Mouse (Mus musculus): Measurements from ENCODE around the gene Ttll3. TPM values are rescaled to one million over a fixed set of nuclear protein-coding genes. Genes with fewer than 3 reads are reported as not detected.

Gene Ttll3
- polyA plus RNA-seq, 1 experiment, result 21.2 TPM

GRCm38 (mm10) chr6:113396270-113397030 lies 7.4 kb downstream of the Ttll3 start:
- Histone ChIP-seq H3K27me3 (ENCODE audit: control insufficient read depth, insufficient read depth, low read length) (no peaks in the 10 kb centered on the region), H3K27ac (ENCODE audit: insufficient read depth, low read length) (no peak overlapping the region), H3K4me1 (ENCODE audit: control insufficient read depth, insufficient read depth, insufficient read length) (peaks cover 7% of the 10 kb centered on the region), H3K4me3 (ENCODE audit: extremely low read depth, insufficient read depth, insufficient read length) (no peak overlapping the region), H3K36me3 (ENCODE audit: control insufficient read depth, insufficient read depth, low read length) (peaks cover 20% of the 10 kb centered on the region)
- TF ChIP-seq CTCF (IDR thresholded peaks at IDR 0.05; ENCODE audit: extremely low read depth, insufficient read depth, insufficient read length, insufficient replicate concordance) (no peak), POLR2A (IDR thresholded peaks at IDR 0.05; ENCODE audit: low read depth, low read length) (no peak)
- DNase-seq (ENCODE audit: low read depth in 1 of 2, low spot score in 2 of 2), result no peak
- 91% methylated on average over 10 of the region's 10 CpGs for WGBS

DNA sequence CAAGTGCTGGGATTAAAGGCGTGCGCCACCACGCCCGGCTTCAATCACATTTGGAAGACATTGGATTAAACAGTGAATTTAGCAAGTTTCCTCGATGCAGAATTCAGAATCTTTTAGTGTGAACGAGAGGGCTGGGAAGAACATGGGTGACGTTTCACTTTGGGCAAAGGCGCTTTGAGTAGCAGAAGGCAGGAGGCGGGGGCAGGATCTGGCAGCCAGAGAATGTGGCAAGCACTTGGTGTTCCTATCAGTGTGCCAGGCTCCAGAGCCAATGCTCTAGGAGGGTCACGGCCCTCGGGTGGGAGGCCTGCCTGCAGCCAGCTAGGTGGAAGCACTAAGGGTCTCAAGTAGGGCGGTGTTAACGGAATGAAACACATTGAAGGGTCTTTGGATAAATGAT lies 13.0 kb downstream of the Ttll3 start:
- DNase-seq (ENCODE audit: low read depth in 1 of 2, low spot score in 2 of 2), result no peak
- 94% methylated on average over 13 of the region's 13 CpGs for WGBS
- no peaks in the 10 kb centered on the region for H3K27me3 ChIP-seq (ENCODE audit: control insufficient read depth, insufficient read depth, low read length)
- no peak overlapping the region for H3K27ac ChIP-seq (ENCODE audit: insufficient read depth, low read length)
- no peaks in the 10 kb centered on the region for H3K4me1 ChIP-seq (ENCODE audit: control insufficient read depth, insufficient read depth, insufficient read length)
- no peak overlapping the region for H3K4me3 ChIP-seq (ENCODE audit: extremely low read depth, insufficient read depth, insufficient read length)
- TF ChIP-seq POLR2A (IDR thresholded peaks at IDR 0.05; ENCODE audit: low read depth, low read length) (no peak), CTCF (IDR thresholded peaks at IDR 0.05; ENCODE audit: extremely low read depth, insufficient read depth, insufficient read length, insufficient replicate concordance) (no peak)
- peaks cover 18% of the 10 kb centered on the region for H3K36me3 ChIP-seq (ENCODE audit: control insufficient read depth, insufficient read depth, low read length)

- H3K4me3 ChIP-seq (ENCODE audit: extremely low read depth, insufficient read depth, insufficient read length), result no peak overlapping the region
- H3K27me3 ChIP-seq (ENCODE audit: control insufficient read depth, insufficient read depth, low read length), result no peaks in the 10 kb centered on the region
- no peak for DNase-seq (ENCODE audit: low read depth in 1 of 2, low spot score in 2 of 2)
- H3K27ac ChIP-seq (ENCODE audit: insufficient read depth, low read length), result no peak overlapping the region
- WGBS, result 89% methylated on average over 12 of the region's 12 CpGs
- H3K4me1 ChIP-seq (ENCODE audit: control insufficient read depth, insufficient read depth, insufficient read length), result no peaks in the 10 kb centered on the region
- peaks cover 18% of the 10 kb centered on the region for H3K36me3 ChIP-seq (ENCODE audit: control insufficient read depth, insufficient read depth, low read length)
- TF ChIP-seq CTCF (IDR thresholded peaks at IDR 0.05; ENCODE audit: extremely low read depth, insufficient read depth, insufficient read length, insufficient replicate concordance) (no peak), POLR2A (IDR thresholded peaks at IDR 0.05; ENCODE audit: low read depth, low read length) (no peak)
Measured at GRCm38 (mm10) chr6:113404649-113405448, 15.8 kb downstream of the Ttll3 start.

GRCm38 (mm10) chr6:113405483-113405882 lies 16.4 kb downstream of the Ttll3 start:
- Histone ChIP-seq H3K4me3 (ENCODE audit: extremely low read depth, insufficient read depth, insufficient read length) (no peak overlapping the region), H3K27me3 (ENCODE audit: control insufficient read depth, insufficient read depth, low read length) (no peaks in the 10 kb centered on the region), H3K4me1 (ENCODE audit: control insufficient read depth, insufficient read depth, insufficient read length) (no peaks in the 10 kb centered on the region), H3K27ac (ENCODE audit: insufficient read depth, low read length) (no peak overlapping the region), H3K36me3 (ENCODE audit: control insufficient read depth, insufficient read depth, low read length) (peaks cover 21% of the 10 kb centered on the region)
- TF ChIP-seq POLR2A (IDR thresholded peaks at IDR 0.05; ENCODE audit: low read depth, low read length), result no peak
- TF ChIP-seq CTCF (IDR thresholded peaks at IDR 0.05; ENCODE audit: extremely low read depth, insufficient read depth, insufficient read length, insufficient replicate concordance), result no peak
- WGBS, result 89% methylated on average over 6 of the region's 6 CpGs
- no peak for DNase-seq (ENCODE audit: low read depth in 1 of 2, low spot score in 2 of 2)

DNA sequence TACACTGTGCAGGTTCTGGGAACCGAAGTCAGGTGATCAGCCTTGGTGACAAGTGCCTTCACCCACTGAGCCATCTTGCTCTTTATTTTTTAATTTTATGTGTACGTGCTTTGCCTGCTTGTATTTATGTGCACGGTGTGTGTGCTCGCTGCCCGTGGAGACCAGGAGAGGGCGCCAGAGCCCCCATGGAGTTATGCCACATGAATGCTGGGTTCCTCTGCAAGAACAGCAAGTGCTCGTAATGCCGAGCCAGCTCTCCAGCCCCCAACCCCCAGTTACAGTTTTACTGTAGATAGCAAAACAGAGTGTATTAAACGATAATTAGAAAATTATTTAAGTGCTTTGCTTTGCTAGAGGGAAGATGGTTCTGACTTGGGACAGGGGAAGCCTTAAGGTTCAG lies 17.6 kb downstream of the Ttll3 start:
- Histone ChIP-seq H3K4me3 (ENCODE audit: extremely low read depth, insufficient read depth, insufficient read length) (no peak overlapping the region), H3K36me3 (ENCODE audit: control insufficient read depth, insufficient read depth, low read length) (peaks cover 16% of the 10 kb centered on the region), H3K4me1 (ENCODE audit: control insufficient read depth, insufficient read depth, insufficient read length) (no peaks in the 10 kb centered on the region), H3K27me3 (ENCODE audit: control insufficient read depth, insufficient read depth, low read length) (no peaks in the 10 kb centered on the region), H3K27ac (ENCODE audit: insufficient read depth, low read length) (no peak overlapping the region)
- 87% methylated on average over 9 of the region's 9 CpGs for WGBS
- DNase-seq (ENCODE audit: low read depth in 1 of 2, low spot score in 2 of 2), result no peak
- no peak for TF ChIP-seq POLR2A (IDR thresholded peaks at IDR 0.05; ENCODE audit: low read depth, low read length)
- no peak for TF ChIP-seq CTCF (IDR thresholded peaks at IDR 0.05; ENCODE audit: extremely low read depth, insufficient read depth, insufficient read length, insufficient replicate concordance)

GRCm38 (mm10) chr6:113410001-113410400 lies 20.9 kb downstream of the Ttll3 start:
- no peak for DNase-seq (ENCODE audit: low read depth in 1 of 2, low spot score in 2 of 2)
- peaks cover 17% of the 10 kb centered on the region for H3K36me3 ChIP-seq (ENCODE audit: control insufficient read depth, insufficient read depth, low read length)
- no peak overlapping the region for H3K27ac ChIP-seq (ENCODE audit: insufficient read depth, low read length)
- TF ChIP-seq POLR2A (IDR thresholded peaks at IDR 0.05; ENCODE audit: low read depth, low read length) (no peak), CTCF (IDR thresholded peaks at IDR 0.05; ENCODE audit: extremely low read depth, insufficient read depth, insufficient read length, insufficient replicate concordance) (no peak)
- no peak overlapping the region for H3K4me3 ChIP-seq (ENCODE audit: extremely low read depth, insufficient read depth, insufficient read length)
- H3K4me1 ChIP-seq (ENCODE audit: control insufficient read depth, insufficient read depth, insufficient read length), result no peaks in the 10 kb centered on the region
- WGBS, result 82% methylated on average over 1 of the region's 1 CpGs
- H3K27me3 ChIP-seq (ENCODE audit: control insufficient read depth, insufficient read depth, low read length), result no peaks in the 10 kb centered on the region
